Mouse (Mus musculus) CH12.LX (cell line): ENCODE measurements around the gene Rbm47. TPM values are rescaled to one million over a fixed set of nuclear protein-coding genes. Genes with fewer than 3 reads are reported as not detected.

Experiments
- DNase-seq: peaks from one replicate; pipeline ENCODE4 v3.0.0-alpha.2; 2013; ENCODE audit errors: extremely low read depth
- H3K27ac ChIP-seq: 2 replicates; pipeline ENCODE4 v1.5.1; 2012; ENCODE audit warnings: low read depth, mild to moderate bottlenecking, control low read depth, moderate library complexity; ENCODE audit not compliant: insufficient read depth
- H3K27me3 ChIP-seq: replicated peaks from 2 replicates; pipeline ENCODE3; 2012; ENCODE audit warnings: inconsistent platforms
- H3K36me3 ChIP-seq, 2 experiments: replicated peaks in 1 of 2; 2 replicates each; pipeline versions ENCODE3 to v1.6.1; 2012; ENCODE audit warnings: inconsistent platforms in 1 of 2, low read length in 1 of 2, mild to moderate bottlenecking in 1 of 2, mixed read lengths in 1 of 2, moderate library complexity in 1 of 2; ENCODE audit not compliant: control insufficient read depth in 1 of 2, insufficient read depth in 1 of 2
- H3K4me1 ChIP-seq, 2 experiments: 2 replicates each; pipeline ENCODE4 v1.6.1; 2012; ENCODE audit warnings: inconsistent platforms in 1 of 2, moderate library complexity in 1 of 2; ENCODE audit not compliant: insufficient read depth in 2 of 2, control insufficient read depth in 1 of 2
- H3K4me2 ChIP-seq: 2 replicates; pipeline ENCODE4 v1.6.1; 2012; ENCODE audit warnings: low read depth, mild to moderate bottlenecking, control low read depth; ENCODE audit not compliant: poor library complexity, insufficient read depth, severe bottlenecking
- H3K4me3 ChIP-seq, 3 experiments: fragments of 150-350 bp in 1 of 3; sonication (generic) in 1 of 3; replicated peaks in 1 of 3; 2 replicates each; pipeline versions ENCODE3 to v1.5.1; 2011 to 2012; ENCODE audit warnings: low read depth in 2 of 3, low read length in 2 of 3, mild to moderate bottlenecking in 2 of 3, moderate library complexity in 2 of 3, control low read depth in 1 of 3, improper control_type of control experiment in 1 of 3, inconsistent platforms in 1 of 3, mixed read lengths in 1 of 3; ENCODE audit not compliant: poor library complexity in 1 of 3
- H3K79me2 ChIP-seq: replicated peaks from 2 replicates; pipeline ENCODE4 v1.6.1; 2012; ENCODE audit warnings: mild to moderate bottlenecking, moderate library complexity; ENCODE audit not compliant: control insufficient read depth, poor library complexity, insufficient read depth, severe bottlenecking; ENCODE audit errors: extremely low read depth
- H3K9ac ChIP-seq: 2 replicates; pipeline ENCODE4 v1.6.1; 2012; ENCODE audit warnings: low read depth, mild to moderate bottlenecking, control low read depth, moderate library complexity; ENCODE audit not compliant: insufficient read depth
- H3K9me3 ChIP-seq: replicated peaks from 2 replicates; pipeline ENCODE3; 2012; ENCODE audit warnings: low read length, inconsistent platforms, mixed read lengths
- BHLHE40 ChIP-seq: IDR thresholded peaks from 2 replicates; pipeline ENCODE4 v1.6.1; 2011; ENCODE audit warnings: mild to moderate bottlenecking, low read depth, low read length, improper control_type of control experiment
- CHD2 ChIP-seq: IDR thresholded peaks from 2 replicates; pipeline ENCODE4 v1.6.1; 2011; ENCODE audit warnings: low read length, improper control_type of control experiment
- CTCF ChIP-seq, 2 experiments: IDR thresholded peaks in 1 of 2; conservative IDR thresholded peaks in 1 of 2; 2 replicates each; pipeline ENCODE4 v1.5.1; 2011 to 2012; ENCODE audit warnings: low read depth in 2 of 2, low read length in 2 of 2, improper control_type of control experiment in 1 of 2, inconsistent platforms in 1 of 2, mild to moderate bottlenecking in 1 of 2, moderate library complexity in 1 of 2
- ELF1 ChIP-seq: IDR thresholded peaks from 2 replicates; pipeline ENCODE4 v1.6.1; 2014; ENCODE audit warnings: low read depth, mild to moderate bottlenecking, inconsistent platforms, low read length, improper control_type of control experiment
- GABPA ChIP-seq: IDR thresholded peaks from 2 replicates; pipeline ENCODE4 v1.6.1; 2012; ENCODE audit warnings: low read depth, low read length, improper control_type of control experiment, inconsistent platforms; ENCODE audit not compliant: insufficient replicate concordance
- HCFC1 ChIP-seq: IDR thresholded peaks from 2 replicates; pipeline ENCODE4 v1.6.1; 2012; ENCODE audit warnings: low read depth, mild to moderate bottlenecking, inconsistent platforms, low read length, improper control_type of control experiment
- IRF4 ChIP-seq: IDR thresholded peaks from 2 replicates; pipeline ENCODE4 v1.6.1; 2014; ENCODE audit warnings: low read depth, mild to moderate bottlenecking, inconsistent platforms, low read length, improper control_type of control experiment
- JUN ChIP-seq: IDR thresholded peaks from 2 replicates; pipeline ENCODE4 v1.6.1; 2011; ENCODE audit warnings: low read depth, mild to moderate bottlenecking, low read length, improper control_type of control experiment, moderate library complexity; ENCODE audit not compliant: insufficient read depth
- JUND ChIP-seq: conservative IDR thresholded peaks from 2 replicates; pipeline ENCODE4 v1.6.1; 2011; ENCODE audit warnings: low read depth, low read length, improper control_type of control experiment
- KAT2A ChIP-seq: IDR thresholded peaks from 2 replicates; pipeline ENCODE4 v1.6.1; 2012; ENCODE audit warnings: low read length, improper control_type of control experiment, inconsistent platforms; ENCODE audit not compliant: insufficient replicate concordance
- MAFK ChIP-seq: IDR thresholded peaks from 2 replicates; pipeline ENCODE4 v1.6.1; 2011; ENCODE audit warnings: low read length, improper control_type of control experiment; ENCODE audit not compliant: insufficient replicate concordance
- MAZ ChIP-seq: IDR thresholded peaks from 2 replicates; pipeline ENCODE4 v1.6.1; 2012; ENCODE audit warnings: low read depth, mild to moderate bottlenecking, inconsistent platforms, low read length, improper control_type of control experiment, moderate library complexity
- MXI1 ChIP-seq: IDR thresholded peaks from 2 replicates; pipeline ENCODE4 v1.6.1; 2011; ENCODE audit warnings: mild to moderate bottlenecking, low read depth, low read length, improper control_type of control experiment
- RAD21 ChIP-seq: IDR thresholded peaks from 2 replicates; pipeline ENCODE4 v1.6.1; 2011; ENCODE audit warnings: low read depth, mild to moderate bottlenecking, low read length, improper control_type of control experiment, moderate library complexity
- SIN3A ChIP-seq: IDR thresholded peaks from 2 replicates; pipeline ENCODE4 v1.6.1; 2012; ENCODE audit warnings: low read length, improper control_type of control experiment, inconsistent platforms
- TBP ChIP-seq: conservative IDR thresholded peaks from 2 replicates; pipeline ENCODE4 v1.6.1; 2011; ENCODE audit warnings: low read depth, low read length, improper control_type of control experiment
- USF1 ChIP-seq: IDR thresholded peaks from 2 replicates; pipeline ENCODE4 v1.6.1; 2014; ENCODE audit warnings: low read depth, mild to moderate bottlenecking, inconsistent platforms, low read length, improper control_type of control experiment
- ZC3H11A ChIP-seq: IDR thresholded peaks from 2 replicates; pipeline ENCODE4 v1.6.1; 2012; ENCODE audit warnings: low read depth, mild to moderate bottlenecking, inconsistent platforms, low read length, improper control_type of control experiment
- ZMIZ1 ChIP-seq: IDR thresholded peaks from 2 replicates; pipeline ENCODE4 v1.6.1; 2012; ENCODE audit warnings: low read depth, mild to moderate bottlenecking, inconsistent platforms, low read length, improper control_type of control experiment
- ZNF384 ChIP-seq: IDR thresholded peaks from 2 replicates; pipeline ENCODE4 v1.6.1; 2012; ENCODE audit warnings: low read depth, low read length, improper control_type of control experiment, inconsistent platforms
- dilution Hi-C: fragments of 300-500 bp; cut with MboI; formaldehyde crosslinking; loops from 2 replicates; pipeline ENCODE4 v1.14.3; 2020; ENCODE audit warnings: low sequenced_read_pairs; ENCODE audit not compliant: extremely low pct_unique_long_range_greater_than_20kb, extremely low pct_ligation_motif_present
- in situ Hi-C: fragments of 300-500 bp; cut with MboI; formaldehyde crosslinking; loops from 3 replicates; pipeline ENCODE4 v1.14.3; 2019; ENCODE audit warnings: low sequenced_read_pairs, low pct_ligation_motif_present, low pct_unique_long_range_greater_than_20kb, mixed read lengths
- polyA plus RNA-seq: library from polyadenylated mRNA; unstranded; fragments of >175 nt; gene quantifications from 2 replicates; pipeline ENCODE4 v1.2.1, GENCODE M21; 2012; ENCODE audit warnings: low read depth; ENCODE audit not compliant: insufficient read length
- total RNA-seq, 2 experiments: library from RNA; depleted of rRNA; stranded (reverse); fragments of 300-350 nt in 1 of 2; fragments of >200 nt in 1 of 2; gene quantifications; 2 replicates each; pipeline ENCODE4 v1.2.3; 2012 to 2014

Gene Rbm47
- total and polyA plus RNA-seq, 3 experiments, result 0.08 to 9.2 (median 1.1) TPM

GRCm38 (mm10) chr5:66103386-66103785 is 69.5 kb downstream of the Rbm47 start:
- no peak for TF ChIP-seq JUN
- no peak for TF ChIP-seq RAD21
- no peak for TF ChIP-seq MAFK
- no peak for TF ChIP-seq BHLHE40
- no peak for TF ChIP-seq MXI1
- TF ChIP-seq ZNF384, result no peak
- no peak for TF ChIP-seq ZC3H11A
- no peak overlapping the region for H3K9ac ChIP-seq
- H3K9me3 ChIP-seq, result no peaks in the 10 kb centered on the region
- H3K4me1 ChIP-seq, result peaks cover 22 to 23% of the 10 kb centered on the region in 2 experiments
- no peak overlapping the region for H3K27ac ChIP-seq
- in situ Hi-C loops, result no loop called here
- peaks cover 9% of the 10 kb centered on the region for H3K79me2 ChIP-seq
- dilution Hi-C loops, result no loop called here
- no peak overlapping the region for H3K4me3 ChIP-seq
- H3K27me3 ChIP-seq, result no peaks in the 10 kb centered on the region
- no peak overlapping the region for H3K4me2 ChIP-seq
- peaks cover 0 to 5% of the 10 kb centered on the region in 2 experiments for H3K36me3 ChIP-seq
- no peak for DNase-seq

GRCm38 (mm10) chr5:66102821-66103220 is 70.1 kb downstream of the Rbm47 start:
- Histone ChIP-seq H3K27ac (no peak overlapping the region), H3K9me3 (no peaks in the 10 kb centered on the region), H3K4me2 (no peak overlapping the region), H3K79me2 (peaks cover 9% of the 10 kb centered on the region), H3K4me1 (peaks cover 18 to 20% of the 10 kb centered on the region in 2 experiments), H3K9ac (no peak overlapping the region), H3K4me3 (no peak overlapping the region), H3K36me3 (peaks cover 0 to 5% of the 10 kb centered on the region in 2 experiments), H3K27me3 (no peaks in the 10 kb centered on the region)
- dilution Hi-C loops (no loop called here), in situ Hi-C loops (no loop called here)
- TF ChIP-seq ELF1, result no peak
- TF ChIP-seq ZC3H11A, result no peak
- no peak for TF ChIP-seq TBP
- TF ChIP-seq USF1, result no peak
- no peak for TF ChIP-seq IRF4
- no peak for TF ChIP-seq GABPA
- no peak for TF ChIP-seq MAZ
- no peak for TF ChIP-seq JUND
- no peak for TF ChIP-seq KAT2A
- no peak for TF ChIP-seq SIN3A
- no peak for TF ChIP-seq ZMIZ1
- no peak for TF ChIP-seq CHD2
- no peak for TF ChIP-seq HCFC1
- no peak for TF ChIP-seq CTCF (conservative IDR thresholded peaks at IDR 0.05 in 1 of 2, IDR thresholded peaks at IDR 0.05 in 1 of 2; ENCODE audit: low read depth in 2 of 2, low read length in 2 of 2)
- DNase-seq, result no peak
